Mouse (Mus musculus): ENCODE measurements around the gene Ddx28. TPM values are rescaled to one million over a fixed set of nuclear protein-coding genes. Genes with fewer than 3 reads are reported as not detected.
"Not testable (repeated sequence)": the region's sequence is repeated elsewhere in the genome, so short reads cannot be mapped to it uniquely, and the experiment has no call there.

Ddx28 gene
- polyA plus RNA-seq, 1 experiment = 16.7 TPM

- peak; percentile 81 for DNase-seq
- H3K27me3 ChIP-seq (ENCODE audit: control insufficient read depth, insufficient read depth, low read length) = no peaks in the 10 kb centered on the region
- no peak overlapping the region for H3K4me3 ChIP-seq (ENCODE audit: control insufficient read depth, insufficient read depth, low read length)
- TF ChIP-seq CTCF (IDR thresholded peaks at IDR 0.05; ENCODE audit: borderline replicate concordance, control insufficient read depth, extremely low read depth, insufficient read depth, low read length, poor library complexity) (no peak), POLR2A (IDR thresholded peaks at IDR 0.05; ENCODE audit: control insufficient read depth, extremely low read depth, insufficient read depth, low read length, poor library complexity) (no peak)
- H3K36me3 ChIP-seq (ENCODE audit: control insufficient read depth, insufficient read depth, low read length) = no peaks in the 10 kb centered on the region
- WGBS = 29% methylated on average over 5 of the region's 5 CpGs
- H3K4me1 ChIP-seq (replicated peaks; ENCODE audit: control insufficient read depth, insufficient read depth, low read length) = peaks cover 29% of the 10 kb centered on the region
- H3K27ac ChIP-seq (ENCODE audit: control insufficient read depth, insufficient read depth, low read length) = peak overlapping the region; percentile 78
These were observed 19.2 kb downstream of the Ddx28 start for GRCm38 (mm10) chr8:105992499-105992898.

DNA sequence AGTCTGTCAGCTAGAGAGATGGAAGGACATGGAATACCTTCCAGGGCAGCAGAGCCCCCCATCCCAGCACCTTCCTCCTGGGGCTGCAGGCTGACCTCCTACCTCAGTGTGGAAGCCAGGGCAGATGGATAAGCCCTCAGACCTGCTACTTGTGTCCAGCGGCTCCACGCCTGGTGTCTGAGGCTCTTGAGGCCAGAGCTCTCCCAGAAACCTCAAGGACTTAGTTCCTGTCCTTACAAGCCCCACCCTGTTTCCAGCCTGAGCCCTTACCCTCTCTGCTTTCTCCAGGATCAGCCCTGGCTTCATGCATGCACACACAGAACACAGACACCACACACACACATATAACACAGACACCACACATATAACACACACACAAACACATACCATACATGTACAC is 20.1 kb downstream of the Ddx28 start:
- no peaks in the 10 kb centered on the region for H3K27me3 ChIP-seq (ENCODE audit: control insufficient read depth, insufficient read depth, low read length)
- TF ChIP-seq POLR2A (IDR thresholded peaks at IDR 0.05; ENCODE audit: control insufficient read depth, extremely low read depth, insufficient read depth, low read length, poor library complexity) (no peak), CTCF (IDR thresholded peaks at IDR 0.05; ENCODE audit: borderline replicate concordance, control insufficient read depth, extremely low read depth, insufficient read depth, low read length, poor library complexity) (no peak)
- WGBS = 80% methylated on average over 2 of the region's 2 CpGs
- peak; percentile 20 for DNase-seq
- no peak overlapping the region for H3K27ac ChIP-seq (ENCODE audit: control insufficient read depth, insufficient read depth, low read length)
- H3K4me3 ChIP-seq (ENCODE audit: control insufficient read depth, insufficient read depth, low read length) = no peak overlapping the region
- no peaks in the 10 kb centered on the region for H3K36me3 ChIP-seq (ENCODE audit: control insufficient read depth, insufficient read depth, low read length)
- peaks cover 28% of the 10 kb centered on the region for H3K4me1 ChIP-seq (replicated peaks; ENCODE audit: control insufficient read depth, insufficient read depth, low read length)

DNA sequence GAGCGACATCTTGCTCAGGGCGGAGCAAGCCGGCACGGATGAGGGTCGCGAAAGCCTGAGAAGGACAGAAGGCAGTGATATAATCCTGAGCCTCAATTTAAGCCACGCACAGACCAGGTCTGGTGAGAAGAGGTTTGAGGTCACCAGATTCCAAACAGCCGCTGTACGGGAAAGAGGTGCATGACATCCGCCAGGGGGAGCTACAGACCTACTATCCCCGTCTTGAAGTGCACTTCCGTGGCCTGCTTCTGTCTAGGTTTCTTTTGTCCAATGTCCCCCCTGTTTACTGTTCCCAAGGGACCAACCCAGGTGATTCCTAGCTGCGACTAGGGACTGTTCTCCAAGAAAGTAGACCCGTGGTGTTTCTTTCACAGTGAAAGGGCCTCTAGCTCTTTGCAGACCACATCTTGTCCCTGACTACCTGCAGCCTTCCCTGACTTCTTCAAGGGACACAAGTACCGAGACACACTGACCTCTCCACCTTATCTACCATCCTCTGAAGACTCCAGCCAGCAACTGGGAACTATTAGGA is 20.8 kb downstream of the Ddx28 start, which contains the start of gene Dus2:
Dus2 (plus strand) TSS at position 482 of the 532 bp plus-strand sequence.
- H3K27me3 ChIP-seq (ENCODE audit: control insufficient read depth, insufficient read depth, low read length) = no peaks in the 10 kb centered on the region
- peak within 1 kb of the TSS; percentile 9 for H3K27ac ChIP-seq (ENCODE audit: control insufficient read depth, insufficient read depth, low read length)
- DNase-seq = peak; percentile 87
- H3K4me1 ChIP-seq (replicated peaks; ENCODE audit: control insufficient read depth, insufficient read depth, low read length) = peaks cover 22% of the 10 kb centered on the region
- no peaks in the 10 kb centered on the region for H3K36me3 ChIP-seq (ENCODE audit: control insufficient read depth, insufficient read depth, low read length)
- no peak within 1 kb of the TSS for H3K4me3 ChIP-seq (ENCODE audit: control insufficient read depth, insufficient read depth, low read length)
- 17% methylated on average over 15 of the region's 15 CpGs for WGBS
- TF ChIP-seq CTCF (IDR thresholded peaks at IDR 0.05; ENCODE audit: borderline replicate concordance, control insufficient read depth, extremely low read depth, insufficient read depth, low read length, poor library complexity) = peak; percentile 82; the same call in 1 of the 2 replicates
- no peak for TF ChIP-seq POLR2A (IDR thresholded peaks at IDR 0.05; ENCODE audit: control insufficient read depth, extremely low read depth, insufficient read depth, low read length, poor library complexity)

DNA sequence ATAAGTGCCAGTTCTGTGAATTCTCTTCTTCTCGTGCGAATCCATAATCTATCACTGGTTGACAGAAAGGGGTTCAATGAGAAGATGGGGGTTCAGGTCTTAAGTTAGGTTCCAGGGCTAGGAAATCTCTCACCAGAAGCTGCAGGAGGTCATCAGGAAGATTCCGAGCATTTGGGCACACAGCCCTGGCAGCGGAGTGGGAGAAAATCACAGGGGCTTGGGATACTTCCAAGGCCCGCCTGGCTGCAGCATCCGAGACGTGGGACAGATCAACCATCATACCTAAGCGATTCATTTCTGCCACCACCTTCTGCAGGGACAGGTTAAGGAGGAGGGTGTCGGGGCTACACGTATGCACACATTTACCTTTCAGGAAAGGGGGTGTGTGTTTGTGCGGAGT is 23.1 kb downstream of the Ddx28 start:
- no peaks in the 10 kb centered on the region for H3K27me3 ChIP-seq (ENCODE audit: control insufficient read depth, insufficient read depth, low read length)
- H3K4me1 ChIP-seq (replicated peaks; ENCODE audit: control insufficient read depth, insufficient read depth, low read length) = peaks cover 19% of the 10 kb centered on the region
- H3K27ac ChIP-seq (ENCODE audit: control insufficient read depth, insufficient read depth, low read length) = no peak overlapping the region
- no peak overlapping the region for H3K4me3 ChIP-seq (ENCODE audit: control insufficient read depth, insufficient read depth, low read length)
- H3K36me3 ChIP-seq (ENCODE audit: control insufficient read depth, insufficient read depth, low read length) = no peaks in the 10 kb centered on the region
- no peak for DNase-seq
- TF ChIP-seq POLR2A (IDR thresholded peaks at IDR 0.05; ENCODE audit: control insufficient read depth, extremely low read depth, insufficient read depth, low read length, poor library complexity) (no peak), CTCF (IDR thresholded peaks at IDR 0.05; ENCODE audit: borderline replicate concordance, control insufficient read depth, extremely low read depth, insufficient read depth, low read length, poor library complexity) (no peak)
- 93% methylated on average over 11 of the region's 11 CpGs for WGBS

DNA sequence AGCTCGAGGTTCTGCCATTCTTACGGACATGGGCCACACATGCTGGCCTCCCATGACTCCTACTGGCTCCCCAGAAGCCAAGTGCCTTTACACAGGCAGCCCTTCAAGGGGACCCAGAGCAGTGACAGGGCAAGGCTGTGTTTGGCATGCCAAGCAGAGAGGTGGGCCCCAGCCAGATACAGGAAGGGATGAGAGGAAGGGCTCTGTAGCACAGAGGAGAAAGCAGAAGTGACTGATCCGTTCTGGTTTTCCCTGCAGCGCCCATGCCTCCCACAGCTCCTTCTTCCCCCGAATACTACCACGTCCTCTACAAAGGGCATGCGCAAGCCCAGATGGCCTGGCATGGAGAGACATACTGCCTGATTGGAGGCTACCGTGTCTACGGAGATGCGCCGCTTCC is 28.3 kb downstream of the Ddx28 start:
- WGBS = 35% methylated on average over 11 of the region's 11 CpGs
- H3K27ac ChIP-seq (ENCODE audit: control insufficient read depth, insufficient read depth, low read length); H3K4me1 ChIP-seq (replicated peaks; ENCODE audit: control insufficient read depth, insufficient read depth, low read length); H3K4me3 ChIP-seq (ENCODE audit: control insufficient read depth, insufficient read depth, low read length); H3K36me3 ChIP-seq (ENCODE audit: control insufficient read depth, insufficient read depth, low read length); DNase-seq; H3K27me3 ChIP-seq (ENCODE audit: control insufficient read depth, insufficient read depth, low read length): not testable (repeated sequence)

GRCm38 (mm10) chr8:105981146-105981545 is 30.5 kb downstream of the Ddx28 start:
- H3K27me3 ChIP-seq (ENCODE audit: control insufficient read depth, insufficient read depth, low read length) = no peaks in the 10 kb centered on the region
- WGBS = 89% methylated on average over 1 of the region's 1 CpGs
- DNase-seq = no peak
- no peak overlapping the region for H3K4me3 ChIP-seq (ENCODE audit: control insufficient read depth, insufficient read depth, low read length)
- H3K4me1 ChIP-seq (replicated peaks; ENCODE audit: control insufficient read depth, insufficient read depth, low read length) = peaks cover 4% of the 10 kb centered on the region; the same call in 1 of the 2 replicates
- TF ChIP-seq CTCF (IDR thresholded peaks at IDR 0.05; ENCODE audit: borderline replicate concordance, control insufficient read depth, extremely low read depth, insufficient read depth, low read length, poor library complexity) = no peak
- TF ChIP-seq POLR2A (IDR thresholded peaks at IDR 0.05; ENCODE audit: control insufficient read depth, extremely low read depth, insufficient read depth, low read length, poor library complexity) = no peak
- no peaks in the 10 kb centered on the region for H3K36me3 ChIP-seq (ENCODE audit: control insufficient read depth, insufficient read depth, low read length)
- H3K27ac ChIP-seq (ENCODE audit: control insufficient read depth, insufficient read depth, low read length) = no peak overlapping the region

DNA sequence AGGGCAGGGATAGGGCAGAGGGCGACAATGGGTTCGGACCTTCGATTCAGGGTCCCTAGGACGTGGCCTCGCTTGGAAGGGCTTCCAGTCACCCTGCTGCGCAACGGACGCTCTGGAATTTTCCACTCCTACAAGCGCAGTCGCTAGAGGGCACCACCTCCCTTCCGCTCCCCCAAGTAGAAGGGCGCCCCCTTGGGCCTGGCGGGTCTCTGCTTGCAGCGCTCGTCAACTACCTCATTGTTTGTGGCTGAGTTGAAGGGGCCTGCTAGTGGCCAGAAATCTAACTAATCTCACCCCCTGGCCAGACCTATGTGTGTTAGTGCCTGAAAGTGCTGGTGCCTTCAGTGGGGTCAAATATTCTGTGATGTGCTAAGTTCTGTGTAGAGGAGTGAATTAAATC is 32.4 kb downstream of the Ddx28 start, which contains the start of gene Dpep3:
Dpep3 (minus strand) TSS at position 105 of the 400 bp plus-strand sequence.
- Histone ChIP-seq H3K4me1 (replicated peaks; ENCODE audit: control insufficient read depth, insufficient read depth, low read length) (peaks cover 4% of the 10 kb centered on the region; the same call in 1 of the 2 replicates), H3K4me3 (ENCODE audit: control insufficient read depth, insufficient read depth, low read length) (no peak within 1 kb of the TSS), H3K27me3 (ENCODE audit: control insufficient read depth, insufficient read depth, low read length) (no peaks in the 10 kb centered on the region), H3K36me3 (ENCODE audit: control insufficient read depth, insufficient read depth, low read length) (no peaks in the 10 kb centered on the region), H3K27ac (ENCODE audit: control insufficient read depth, insufficient read depth, low read length) (no peak within 1 kb of the TSS)
- TF ChIP-seq POLR2A (IDR thresholded peaks at IDR 0.05; ENCODE audit: control insufficient read depth, extremely low read depth, insufficient read depth, low read length, poor library complexity) (no peak), CTCF (IDR thresholded peaks at IDR 0.05; ENCODE audit: borderline replicate concordance, control insufficient read depth, extremely low read depth, insufficient read depth, low read length, poor library complexity) (no peak)
- WGBS = 95% methylated on average over 15 of the region's 15 CpGs
- no peak for DNase-seq
